20 mouse cellular contexts compared by ENCODE assay signal in genomic region chr2:29368730-29369129, GRCm38 (mm10). TPM values are rescaled to one million over a fixed set of nuclear protein-coding genes. Genes with fewer than 3 reads are reported as not detected.
DNase-seq lines count a peak whose midpoint lies in the region; ATAC-seq lines count a peak whose summit lies in the region.
"Had no signal": no experiment of that assay in that cellular context is flagged by ENCODE, and none has a peak within 500 bp of the region (broad histone marks: within the 10 kb centered on the region; RNA-seq: fewer than 3 reads in every experiment).

No protein-coding gene starts in this region.

- no peak overlapping the region for H3K4me2 ChIP-seq in kidney, embryonic 15.5 days
- no peak overlapping the region for H3K4me2 ChIP-seq in neural tube, embryonic 11.5 days (ENCODE audit: low read depth)
- H3K4me2 ChIP-seq: heart, embryonic 15.5 days; limb, embryonic 12.5 days; liver, embryonic 13.5 days had no signal

- ATAC-seq in kidney, embryonic 15.5 days (replicated peaks; ENCODE audit: low FRiP score) = 0 out of 2 replicates have a peak, but pooled peaks have one; percentile 49
- ATAC-seq in neural tube, embryonic 11.5 days (ENCODE audit: insufficient read depth, low FRiP score, low TSS enrichment) = no peak
- ATAC-seq: forebrain, postnatal 0 days had no signal

- H3K27me3 ChIP-seq in kidney, embryonic 15.5 days = no peaks in the 10 kb centered on the region
- no peaks in the 10 kb centered on the region for H3K27me3 ChIP-seq in neural tube, embryonic 11.5 days (ENCODE audit: control insufficient read depth, insufficient read depth, low read length)
- H3K27me3 ChIP-seq: heart, embryonic 15.5 days; limb, embryonic 12.5 days; liver, embryonic 13.5 days had no signal

- no peak for DNase-seq in kidney, postnatal 14 days
- peak; percentile 20 for DNase-seq in neural tube, embryonic 11.5 days (ENCODE audit: low spot score)
- no peak for DNase-seq in neural tube, embryonic 10.5 days (ENCODE audit: extremely low spot score, low spot score)
- DNase-seq in lung, postnatal 10 days = peak; percentile 65
- no peak for DNase-seq in cerebellum, adult 11 months
- no peak for DNase-seq in c-Kit-positive CD71-positive TER-119-positive erythroid progenitor cells, embryonic 14.5 days (ENCODE audit: low spot score)
- DNase-seq: adrenal gland, adult 2 months; cerebellum, postnatal 14 days; forebrain, postnatal 0 days; gastrocnemius, adult 2 months; heart, adult 11 months; kidney, adult 8-10 months; liver, embryonic 13.5 days; thymus, postnatal 4 days had no signal

- H3K9me3 ChIP-seq in kidney, embryonic 15.5 days (replicated peaks) = no peaks in the 10 kb centered on the region
- H3K9me3 ChIP-seq in neural tube, embryonic 11.5 days (ENCODE audit: control insufficient read depth, low read length) = no peaks in the 10 kb centered on the region
- H3K9me3 ChIP-seq: G1E; heart, embryonic 15.5 days; limb, embryonic 12.5 days; liver, embryonic 13.5 days had no signal

- 23% methylated on average over 5 of the region's 5 CpGs for WGBS in kidney, embryonic 15.5 days
- 22% methylated on average over 5 of the region's 5 CpGs for WGBS in neural tube, embryonic 11.5 days

- H3K4me1 ChIP-seq in kidney, embryonic 15.5 days = peaks cover 8% of the 10 kb centered on the region; the same call in 1 of the 2 replicates
- peaks cover 3% of the 10 kb centered on the region; the same call in 1 of the 2 replicates for H3K4me1 ChIP-seq in neural tube, embryonic 11.5 days (ENCODE audit: control insufficient read depth, insufficient read depth, low read length)
- H3K4me1 ChIP-seq: heart, embryonic 15.5 days; liver, embryonic 13.5 days had no signal

- no peak overlapping the region for H3K9ac ChIP-seq in kidney, embryonic 15.5 days
- H3K9ac ChIP-seq in neural tube, embryonic 11.5 days (ENCODE audit: low read length) = no peak overlapping the region
- H3K9ac ChIP-seq: forebrain, postnatal 0 days; heart, embryonic 15.5 days; limb, embryonic 12.5 days; liver, embryonic 13.5 days had no signal

- H3K36me3 ChIP-seq in kidney, embryonic 15.5 days = no peaks in the 10 kb centered on the region
- H3K36me3 ChIP-seq in neural tube, embryonic 11.5 days (ENCODE audit: control insufficient read depth, insufficient read depth, low read length) = no peaks in the 10 kb centered on the region
- H3K36me3 ChIP-seq: heart, embryonic 15.5 days; limb, embryonic 12.5 days had no signal

- no peak overlapping the region for H3K4me3 ChIP-seq in kidney, embryonic 15.5 days (replicated peaks)
- H3K4me3 ChIP-seq in neural tube, embryonic 11.5 days (ENCODE audit: low read depth, low read length) = no peak overlapping the region
- H3K4me3 ChIP-seq: erythroblast, embryonic 14.5 days; gastrocnemius, adult 2 months; heart, embryonic 15.5 days; left cerebral cortex, adult 2 months; limb, embryonic 12.5 days; liver, embryonic 13.5 days had no signal

- no peak overlapping the region for H3K27ac ChIP-seq in kidney, embryonic 15.5 days
- no peak overlapping the region for H3K27ac ChIP-seq in neural tube, embryonic 11.5 days (ENCODE audit: low read depth, low read length)
- H3K27ac ChIP-seq: gastrocnemius, adult 2 months; heart, embryonic 15.5 days; left cerebral cortex, adult 2 months; limb, embryonic 12.5 days; liver, embryonic 13.5 days had no signal

RNA-seq across cellular contexts. Expression of gene Med27, which starts 22.1 kb away (rescaled TPM):
- polyA plus RNA-seq in kidney, embryonic 15.5 days (2015; fragmentation: Nextera tagmentation; extraction: Ambion mirVana) = 52.7 and 53.3 TPM in 2 replicates
- 70.3 and 76.0 TPM in 2 replicates for polyA plus RNA-seq in neural tube, embryonic 11.5 days (2014; fragmentation: Nextera tagmentation; extraction: Ambion mirVana)

Comparison
In these comparisons a context has a peak if more than half of its experiments do, and no peak if none do; other contexts are left out.
1. DNase-seq: peak in neural tube, embryonic 11.5 days (single experiment) and lung, postnatal 10 days (single experiment); none in kidney, postnatal 14 days (single experiment), neural tube, embryonic 10.5 days (single experiment), cerebellum, adult 11 months (single experiment) and c-Kit-positive CD71-positive TER-119-positive erythroid progenitor cells, embryonic 14.5 days (single experiment).